Mouse (Mus musculus): ENCODE data around the gene Tmem43.

Tmem43 gene

DNA sequence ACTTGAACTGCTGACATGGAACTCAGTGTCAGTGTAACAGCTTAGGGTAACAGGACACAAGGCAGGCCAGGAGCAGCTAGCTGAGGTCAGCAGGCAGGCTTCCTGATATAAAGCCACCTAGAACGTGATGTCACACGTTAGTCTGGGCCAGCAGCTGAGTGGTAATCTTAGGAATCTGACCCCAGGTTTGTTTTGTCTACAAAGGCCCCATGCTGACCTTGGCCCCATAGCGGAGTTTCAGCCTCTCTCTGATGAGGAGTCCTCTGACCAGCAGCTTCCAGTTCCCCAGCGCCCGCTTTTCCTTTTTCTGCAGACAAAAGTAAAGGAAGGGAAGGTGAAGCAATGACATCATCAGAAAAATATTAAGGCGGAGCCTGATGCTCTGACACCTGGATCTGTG is 17.5 kb downstream of the Tmem43 start:
- no peak for DNase-seq

DNA sequence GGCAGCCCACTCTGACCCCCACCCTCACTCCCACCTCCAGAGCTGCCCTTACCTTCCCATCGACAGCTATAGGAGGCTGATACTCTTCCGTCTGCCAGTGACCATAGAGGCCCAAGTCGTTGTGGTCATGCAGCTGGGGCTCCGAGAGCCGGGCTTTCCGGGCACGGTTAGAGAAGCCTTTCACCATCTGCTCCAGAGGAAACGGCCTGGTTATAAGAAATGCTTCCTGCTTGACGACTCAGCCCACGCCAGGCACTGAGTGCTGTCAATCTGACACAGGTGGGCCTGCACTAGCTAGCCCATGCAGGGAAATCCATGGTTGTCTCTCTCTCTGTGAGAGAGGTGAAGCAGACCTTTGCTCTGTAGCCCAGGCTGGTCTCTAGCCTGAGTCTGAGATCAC is 19.6 kb downstream of the Tmem43 start:
- DNase-seq: no peak

DNA sequence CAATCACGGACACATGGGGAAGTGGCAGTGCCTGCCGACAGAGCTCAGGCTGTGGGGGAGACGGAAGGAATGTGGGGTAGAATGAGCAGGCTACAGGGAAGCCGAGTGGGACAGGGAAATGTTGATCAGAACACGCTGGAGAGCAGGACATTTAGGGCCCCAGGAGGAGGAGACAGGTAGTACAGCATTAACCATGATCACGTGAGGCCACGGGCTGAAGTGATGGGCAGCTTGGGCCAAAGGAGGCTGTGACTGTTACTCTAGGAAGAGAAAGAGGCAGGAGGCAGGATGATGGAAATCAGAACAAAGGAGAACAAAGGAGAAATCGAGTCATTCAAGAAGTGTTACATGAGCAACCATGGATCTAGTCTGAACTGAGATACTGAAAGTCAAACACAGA is 21.0 kb downstream of the Tmem43 start:
- DNase-seq: no peak

DNA sequence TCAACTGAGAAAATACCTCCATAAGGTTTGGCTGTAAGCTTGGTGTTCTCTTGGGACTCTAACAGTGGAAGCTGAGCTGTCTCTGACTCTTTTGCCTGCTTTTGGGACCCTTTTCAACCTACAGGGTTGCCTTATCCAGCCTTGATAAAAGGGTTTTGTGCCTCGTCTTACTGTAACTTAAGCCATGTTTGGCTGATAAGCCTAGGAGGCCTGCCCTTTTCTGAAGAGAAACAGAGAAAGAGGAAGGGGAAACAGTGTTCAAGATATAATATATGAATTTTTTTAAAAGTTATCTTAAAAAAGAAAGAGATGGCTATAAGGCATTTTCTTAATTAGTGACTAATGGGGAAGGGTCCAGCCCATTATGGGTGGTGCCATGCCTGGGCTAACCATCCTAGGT is 29.8 kb downstream of the Tmem43 start:
- no peak for DNase-seq

DNA sequence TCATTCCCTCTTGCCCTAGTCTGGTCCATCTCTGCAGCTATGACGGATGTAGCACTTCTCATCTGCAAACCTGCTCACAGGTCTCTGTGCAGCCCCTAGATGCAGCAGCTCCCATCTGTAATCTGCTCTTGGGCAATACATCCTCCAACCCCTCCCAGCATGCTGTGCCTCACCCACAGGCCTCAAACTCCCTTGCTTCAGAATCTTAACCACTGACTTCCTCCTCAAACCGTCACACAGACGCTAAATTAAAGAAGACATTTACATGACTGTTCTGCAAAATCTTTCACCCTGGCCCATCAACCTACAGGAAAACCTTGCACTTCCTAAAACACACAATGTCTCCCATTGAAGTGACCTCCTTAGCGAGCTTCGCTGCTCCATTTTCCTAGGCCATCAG is 32.5 kb downstream of the Tmem43 start:
- no peak for DNase-seq

DNA sequence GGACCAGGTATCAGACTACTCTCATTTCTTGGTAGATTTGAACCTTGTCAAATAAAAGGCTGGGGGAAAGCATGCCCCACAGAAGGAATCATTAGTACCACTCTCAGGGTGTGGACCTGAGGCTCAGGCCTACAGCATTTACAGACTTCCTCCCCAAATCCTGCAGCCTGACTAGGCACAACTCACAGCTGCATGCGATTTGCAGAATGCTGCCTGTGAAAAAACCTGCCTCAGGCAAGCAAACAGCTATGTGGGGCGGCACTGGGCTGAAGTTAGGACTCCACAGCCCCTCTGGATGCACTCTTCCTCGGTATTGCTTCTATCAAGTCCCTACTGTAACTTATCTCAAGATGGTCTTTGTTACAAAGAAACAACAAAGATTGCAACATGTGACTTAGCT is 34.5 kb downstream of the Tmem43 start:
- DNase-seq: no peak

DNA sequence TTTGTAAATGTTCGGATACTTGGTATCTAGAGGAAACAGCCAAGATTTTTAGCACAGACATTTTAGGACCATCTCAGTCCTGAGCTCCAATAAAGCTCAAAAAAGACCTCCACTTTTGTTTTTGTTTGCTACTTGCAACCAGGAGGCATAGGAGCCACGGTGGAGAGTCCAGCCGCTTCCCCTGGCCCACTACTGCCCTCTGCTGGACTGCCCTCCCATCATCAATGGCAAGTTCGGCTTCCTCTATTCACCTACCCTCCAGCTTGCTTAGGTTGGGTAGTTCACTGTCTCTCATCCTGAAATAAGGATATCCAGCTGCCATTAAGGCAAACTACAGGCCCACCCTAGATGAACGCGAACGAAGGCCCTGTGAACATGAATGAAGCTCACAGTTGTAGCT is 35.8 kb downstream of the Tmem43 start:
- peak; percentile 71 for DNase-seq

DNA sequence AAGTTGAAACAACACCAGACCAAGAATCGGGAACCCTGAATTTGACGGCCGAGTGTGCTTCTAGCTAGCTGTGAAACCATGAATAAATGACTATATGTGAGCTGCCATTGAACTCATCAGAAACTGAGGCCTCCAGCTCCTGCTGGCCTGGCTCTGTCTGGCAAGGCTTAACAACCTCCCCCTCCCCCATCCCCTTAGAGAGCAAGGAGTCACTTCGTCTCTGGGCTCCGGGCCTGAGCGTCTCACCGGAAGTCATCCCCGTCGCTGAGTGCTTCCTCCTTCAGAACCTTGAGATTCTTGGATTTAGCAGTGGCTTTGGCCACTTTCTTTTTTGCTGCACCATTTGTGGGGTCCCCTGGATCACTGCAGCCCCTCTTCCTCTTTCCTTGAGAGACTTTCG is 36.7 kb downstream of the Tmem43 start:
- no peak for DNase-seq

DNA sequence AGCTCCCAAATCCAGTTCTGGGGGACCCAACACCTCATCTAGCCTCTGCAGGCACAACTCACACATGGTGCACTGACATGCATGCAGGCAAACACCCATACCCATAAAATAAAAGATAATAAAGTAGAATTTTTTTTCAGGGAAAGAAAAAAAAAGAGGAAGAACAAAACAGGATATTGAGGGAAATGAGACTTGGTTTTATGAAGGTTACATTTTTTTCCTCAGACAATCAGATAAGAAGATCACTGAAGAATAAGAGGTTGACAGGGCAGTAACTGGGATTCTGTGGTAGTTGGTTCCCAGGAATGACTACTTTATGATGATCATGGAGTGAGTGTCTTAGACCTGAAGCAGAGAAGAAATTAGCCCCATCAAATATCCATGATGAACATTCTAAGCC is 40.6 kb downstream of the Tmem43 start:
- no peak for DNase-seq

DNA sequence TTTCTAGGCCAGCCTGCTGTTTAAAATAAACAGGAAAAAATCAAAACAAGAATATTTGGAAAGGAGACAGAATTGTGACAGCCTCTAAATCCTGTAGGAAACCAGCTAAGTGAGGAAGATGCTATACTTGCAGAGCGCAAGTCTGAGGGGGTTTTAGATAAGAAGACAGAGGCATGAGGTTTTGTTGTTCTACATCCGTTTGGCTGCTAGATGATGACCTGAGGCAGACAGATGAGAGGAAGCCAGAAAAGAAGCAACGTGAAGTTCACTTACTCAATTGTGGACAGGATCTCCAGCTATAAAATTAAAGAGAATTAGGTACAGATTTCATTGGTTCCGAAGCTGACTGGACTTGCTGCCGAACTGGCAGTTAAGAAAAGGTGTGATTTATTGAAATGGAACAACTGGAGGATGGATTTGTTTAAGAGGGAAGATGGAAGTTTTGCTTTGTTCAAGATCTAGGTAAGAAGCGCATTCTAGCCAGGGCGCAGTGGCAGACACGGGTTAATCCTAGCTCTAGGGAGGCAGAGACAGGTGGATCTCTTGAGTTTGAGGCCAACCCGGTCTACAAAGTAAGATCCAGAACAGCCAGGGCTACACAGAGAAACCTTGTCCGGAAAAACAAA is 41.3 kb downstream of the Tmem43 start:
- DNase-seq: no peak

DNA sequence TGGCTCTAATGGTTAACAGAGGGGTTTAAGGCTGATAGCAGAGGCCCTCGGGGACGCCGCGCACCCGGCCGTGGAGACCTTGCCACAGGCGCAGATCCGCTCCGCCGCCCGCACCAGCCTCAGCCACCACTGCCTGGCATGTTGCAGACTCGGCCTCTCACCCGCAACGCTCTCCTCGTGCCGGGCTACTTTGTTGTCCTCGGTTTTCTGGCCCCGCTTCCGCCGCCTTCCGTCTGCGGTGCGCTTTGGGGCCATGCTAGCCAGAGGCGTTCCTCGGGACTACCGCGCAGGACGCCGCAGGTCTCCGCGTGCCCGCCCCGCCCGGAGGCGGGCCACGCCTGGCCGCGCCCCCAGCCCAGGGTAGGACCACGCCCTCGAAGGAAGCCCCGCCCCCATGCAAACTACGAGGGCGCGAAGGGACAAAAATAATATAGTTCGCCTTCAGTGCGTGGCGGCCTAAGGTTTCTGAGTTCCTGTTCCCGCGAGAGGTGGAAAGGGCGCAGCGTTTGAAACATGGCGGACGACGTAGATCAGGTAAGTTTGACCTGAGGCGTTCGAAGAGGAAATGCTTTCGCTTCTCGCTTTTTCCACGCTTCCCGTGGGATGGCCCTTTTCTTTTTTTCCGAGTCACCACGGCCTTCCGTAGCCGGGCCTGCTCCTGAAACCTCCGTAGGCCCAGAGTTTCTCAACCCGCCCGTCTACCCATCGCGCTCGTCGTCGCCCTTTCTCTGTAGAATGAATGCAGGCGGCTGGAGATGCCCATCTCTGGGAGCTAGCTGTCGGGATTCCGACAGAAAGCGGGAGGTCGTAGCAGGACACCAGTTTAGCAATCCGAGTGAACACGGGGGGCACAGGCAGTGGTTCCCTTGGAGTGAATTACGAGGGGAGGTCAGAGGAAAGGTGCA is 42.3 kb downstream of the Tmem43 start, which contains the start of the genes Xpc and Lsm3:
TSS of gene Xpc (minus strand) at position 344 of the 905 bp plus-strand sequence.
TSS of gene Lsm3 (plus strand) at position 384 of the 905 bp plus-strand sequence.
- peak; percentile 94 to 99 for DNase-seq

DNA sequence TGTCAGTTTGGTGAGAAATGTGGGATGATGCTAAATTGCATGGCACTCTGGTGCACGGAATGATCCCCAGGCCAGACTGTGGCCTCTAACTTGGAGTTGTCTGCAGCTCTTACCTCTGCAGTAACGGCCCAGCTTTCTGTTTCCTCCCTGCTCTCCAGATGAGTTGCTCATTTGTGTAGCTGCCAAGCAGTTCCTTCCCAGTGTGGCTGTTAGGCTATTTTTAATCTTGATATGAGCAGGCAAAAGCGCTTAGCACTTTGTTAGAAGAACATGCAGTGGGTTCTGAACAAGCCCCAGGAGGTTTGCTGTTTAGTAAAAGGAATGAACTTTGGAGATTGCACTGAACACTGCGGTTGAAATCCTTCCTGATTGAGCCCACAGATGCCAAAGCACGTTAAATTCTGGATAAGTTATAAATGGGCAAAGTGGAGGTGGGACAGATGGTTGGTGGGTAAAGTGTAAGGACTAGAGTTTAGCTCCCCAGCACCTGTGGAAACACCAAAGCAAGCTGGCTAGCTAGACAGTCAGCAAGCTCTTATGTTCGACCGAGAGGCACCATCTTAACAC is 45.0 kb downstream of the Tmem43 start:
- DNase-seq: no peak

DNA sequence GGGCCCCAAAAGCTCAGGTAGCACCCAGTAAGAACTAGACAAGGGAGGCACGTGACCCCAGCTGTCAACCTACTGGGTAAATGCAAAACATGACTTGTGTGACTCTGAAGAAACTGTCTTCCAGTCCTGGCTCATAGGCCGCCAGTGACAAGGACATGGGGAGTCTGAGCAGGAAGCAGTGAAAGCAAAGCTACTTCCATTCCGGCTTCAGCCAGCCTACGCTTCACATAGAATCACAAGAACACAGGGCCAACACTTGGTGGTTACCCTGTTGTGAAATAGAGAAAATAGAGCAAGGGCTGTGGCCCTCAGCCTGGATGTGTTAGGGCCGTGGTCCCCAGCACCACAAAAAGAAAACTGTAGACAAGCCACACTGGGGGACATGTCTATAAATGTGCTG is 49.3 kb downstream of the Tmem43 start:
- no peak for DNase-seq

DNA sequence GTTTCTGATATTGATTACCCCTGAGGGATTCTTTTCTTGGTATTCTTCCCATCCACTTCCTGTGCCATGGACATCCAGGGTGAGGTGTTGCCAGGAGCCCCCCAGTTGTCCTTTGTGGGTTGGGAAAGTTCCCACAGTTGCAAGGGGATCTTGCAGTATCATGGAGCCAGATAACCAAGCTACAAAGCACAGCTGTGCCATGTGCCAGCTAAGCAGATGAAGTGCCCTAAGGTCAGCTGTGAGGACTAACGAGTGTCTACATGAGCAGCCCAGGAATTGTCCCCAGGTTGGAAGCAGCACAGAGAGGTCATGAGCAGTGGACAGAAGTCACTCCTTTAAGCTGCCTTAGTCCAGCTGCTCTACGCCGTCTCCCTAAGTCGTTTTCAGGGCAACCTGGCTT is 52.0 kb downstream of the Tmem43 start:
- no peak for DNase-seq

DNA sequence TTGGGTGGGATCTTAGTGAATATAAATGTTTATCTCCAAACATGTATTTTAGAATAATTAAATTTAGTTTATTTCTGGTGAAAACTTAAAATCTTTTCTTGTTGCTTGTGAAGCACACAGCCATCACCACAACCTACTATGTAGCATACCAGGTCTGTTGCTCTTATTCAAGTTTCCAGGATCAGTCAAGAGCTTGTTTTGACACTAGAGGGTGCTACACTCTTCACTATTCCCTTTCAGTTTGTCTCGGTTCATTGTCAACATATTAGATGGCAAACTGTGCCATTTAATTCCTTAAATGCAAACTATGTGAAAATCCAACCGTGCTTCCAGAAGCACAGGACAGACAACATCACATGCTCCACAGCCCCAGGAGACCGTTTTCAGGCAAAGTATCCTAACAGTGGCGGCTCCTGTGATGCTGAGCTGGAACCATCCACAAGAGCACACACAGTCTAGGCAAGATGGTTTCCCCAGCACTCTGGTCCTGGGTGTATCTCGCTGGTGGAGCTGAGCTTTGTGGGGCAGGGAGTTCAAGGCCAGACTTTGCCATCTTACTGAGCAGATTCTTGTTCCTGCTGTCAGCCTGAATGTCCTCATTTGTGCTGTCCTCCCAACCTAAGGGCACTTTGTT is 53.8 kb downstream of the Tmem43 start:
- peak in 1 of 2 experiments; percentile 19 for DNase-seq

DNA sequence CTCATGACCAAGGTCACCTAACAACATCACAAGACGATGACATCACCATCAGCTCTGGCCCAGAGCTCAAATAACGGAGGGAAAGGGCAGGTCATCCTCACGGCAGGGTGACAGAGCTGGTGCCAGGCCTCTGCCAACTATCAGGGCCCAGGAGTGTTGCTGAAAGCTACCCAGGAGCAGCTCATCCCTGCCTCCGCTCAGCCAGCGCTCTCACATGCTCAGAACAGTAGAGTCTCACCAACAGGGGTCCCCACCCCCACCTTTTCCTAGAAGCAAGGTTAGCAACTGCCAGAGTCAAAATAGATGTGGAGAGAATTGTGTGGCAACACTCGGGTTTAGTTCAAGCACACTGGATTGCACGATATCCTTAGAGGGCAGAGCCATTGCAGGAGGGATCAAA is 54.8 kb downstream of the Tmem43 start:
- DNase-seq: no peak

DNA sequence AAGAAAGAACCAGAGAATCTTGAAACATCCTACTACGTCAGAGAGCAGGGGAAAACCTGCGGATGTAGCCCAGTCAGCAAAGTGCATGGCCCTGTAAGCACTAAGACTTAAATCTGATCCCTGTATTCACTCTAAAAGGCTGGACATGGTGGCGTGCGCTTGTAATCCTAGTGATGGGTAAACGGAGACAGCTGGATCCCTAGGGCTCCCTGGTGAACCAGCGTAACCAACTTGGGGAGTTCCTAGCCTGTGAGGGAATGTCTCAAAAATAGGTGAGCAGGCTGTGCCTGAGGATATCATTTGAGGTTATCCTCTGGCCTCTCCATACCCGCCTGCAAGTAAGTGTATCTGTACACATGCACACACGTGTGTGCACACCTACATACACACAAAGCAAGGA is 57.2 kb downstream of the Tmem43 start:
- DNase-seq: no peak

DNA sequence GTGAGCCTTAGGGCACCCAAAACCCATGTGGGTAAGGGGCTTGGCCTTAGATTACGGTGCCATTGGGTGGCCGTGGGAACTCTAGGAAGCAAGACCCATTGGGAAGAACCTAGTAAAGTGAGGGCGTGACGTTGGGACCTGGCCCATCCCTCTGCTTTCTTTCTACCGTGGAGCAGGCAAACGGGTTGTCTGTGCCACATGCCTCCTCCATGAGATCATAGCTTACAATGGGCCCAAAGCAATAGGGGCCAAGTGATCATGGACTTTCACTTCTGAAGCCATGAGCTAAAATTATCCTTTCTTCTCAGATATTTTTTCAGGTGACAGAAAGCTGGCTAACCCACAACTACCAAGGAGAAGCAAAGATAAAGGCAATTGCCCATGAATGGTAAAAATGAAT is 57.8 kb downstream of the Tmem43 start:
- no peak for DNase-seq

DNA sequence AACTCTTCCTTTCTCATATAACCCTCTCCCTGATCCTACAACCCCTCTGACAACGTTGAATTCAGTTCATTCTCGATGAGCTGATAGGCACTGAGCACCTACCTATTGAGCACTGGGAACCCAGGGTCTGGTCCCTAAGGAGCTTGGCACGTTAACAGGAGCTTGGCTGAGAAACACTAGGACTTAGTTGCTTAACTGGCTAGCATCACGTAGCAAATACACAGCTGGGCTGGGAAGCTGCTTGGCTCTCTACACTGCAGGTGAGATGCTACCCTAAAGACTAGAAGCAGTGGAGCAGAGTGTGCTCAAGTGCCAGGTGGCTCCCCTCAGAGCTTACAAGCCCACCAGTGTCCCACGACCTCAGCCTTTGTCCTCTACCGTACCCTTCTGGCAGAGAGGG is 59.2 kb downstream of the Tmem43 start:
- no peak for DNase-seq

DNA sequence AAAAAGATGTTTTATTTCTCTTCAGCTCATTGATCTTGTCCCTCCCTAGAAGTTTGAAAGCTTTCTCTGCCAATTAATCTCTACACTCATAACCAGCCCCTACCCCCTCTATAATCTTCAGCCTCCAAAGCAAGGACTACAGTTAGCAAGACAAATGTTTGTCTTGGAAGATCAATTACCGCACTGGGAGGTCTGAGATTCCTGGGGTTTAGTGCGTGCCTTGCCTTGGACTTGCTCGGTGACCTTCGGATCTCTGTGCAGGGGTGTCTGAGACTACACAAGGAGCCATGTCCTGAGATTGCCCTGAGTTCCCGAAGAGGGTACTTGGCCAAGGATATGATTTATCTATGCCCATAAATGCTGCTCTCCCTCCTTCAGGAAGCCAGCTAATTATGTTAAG is 59.9 kb downstream of the Tmem43 start:
- no peak for DNase-seq

DNA sequence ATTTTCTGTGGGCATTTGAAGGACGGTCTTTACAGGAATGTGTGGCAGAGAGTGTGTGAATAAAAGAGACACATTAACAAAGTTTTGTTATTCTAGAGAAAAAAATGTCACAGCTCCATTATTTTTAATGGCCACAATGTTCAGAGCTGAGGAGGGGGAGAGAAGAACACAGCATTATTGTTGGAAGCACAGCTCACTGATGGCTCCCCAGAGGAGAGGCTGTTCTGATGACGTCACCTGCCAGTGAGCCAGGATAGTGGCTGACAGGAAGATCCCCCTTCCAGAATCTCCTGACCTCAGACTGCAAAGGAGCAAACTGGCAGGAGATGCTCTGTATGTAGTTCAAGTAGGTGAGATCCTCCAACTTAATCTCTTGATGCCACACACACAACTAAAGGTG is 60.3 kb downstream of the Tmem43 start:
- DNase-seq: no peak

DNA sequence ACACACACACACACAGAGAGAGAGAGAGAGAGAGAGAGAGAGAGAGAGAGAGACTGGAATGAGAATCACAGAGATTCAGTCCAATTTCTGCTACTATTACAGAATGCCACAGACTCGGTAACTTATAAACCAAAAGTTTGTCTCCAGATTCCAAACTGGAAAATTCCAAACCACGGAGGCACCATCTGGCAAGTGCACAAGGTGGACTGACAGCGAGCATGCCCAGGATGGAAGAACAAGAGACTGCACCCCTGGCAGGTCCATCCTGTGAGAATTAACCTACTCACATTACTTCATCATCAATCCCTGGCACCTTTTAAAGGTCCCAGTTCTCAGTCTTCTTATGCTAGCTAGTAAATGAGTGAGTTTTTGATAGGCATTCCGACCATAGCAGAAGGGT is 60.8 kb downstream of the Tmem43 start:
- DNase-seq: no peak

DNA sequence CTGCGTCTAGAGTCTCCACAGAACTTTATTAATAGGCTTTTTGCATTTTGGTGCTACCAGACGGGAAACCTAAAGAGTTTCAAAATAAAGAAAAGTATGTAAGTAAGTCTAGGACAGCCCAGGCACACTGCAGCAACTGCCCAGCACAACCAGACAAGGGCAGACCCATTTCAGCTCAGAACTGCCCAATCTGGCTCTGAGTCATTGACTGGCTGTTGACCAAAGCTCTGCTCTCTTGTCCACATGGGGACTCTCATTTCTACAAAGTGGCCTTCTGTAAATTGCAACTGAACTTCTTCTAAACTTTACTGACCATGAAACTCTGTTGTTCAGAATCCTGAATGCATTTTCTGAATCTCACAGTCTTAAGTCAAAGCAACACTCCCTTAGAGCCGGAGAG is 61.7 kb downstream of the Tmem43 start:
- no peak for DNase-seq
